Mouse (Mus musculus) left cerebral cortex, postnatal 25 days (tissue): ENCODE data around the gene Elmo3. TPM values are rescaled to one million over a fixed set of nuclear protein-coding genes. Genes with fewer than 3 reads are reported as not detected.
A peak's percentile ranks its signal among the peaks of the same experiment; 100 is the strongest.

ENCODE experiments used
- DNase-seq, 2 experiments: peaks; one replicate each; pipeline ENCODE4 v3.0.0; 2022; ENCODE audit warnings: low spot score in 2 of 2, mixed read lengths in 1 of 2
- intact Hi-C: fragments of 180-260 bp; cut with DNase I; formaldehyde crosslinking; loops from one replicate; pipeline ENCODE4 v1.15.1; 2025
- microRNA-seq, 2 experiments: library from miRNA; unstranded; fragments of <30 nt; microRNA quantifications; one replicate each; pipeline ENCODE4 v1.2.0; 2022
- total RNA-seq, 2 experiments: library from RNA; stranded (reverse); gene quantifications; 2 replicates each; pipeline ENCODE4 v1.2.3; 2021

The Elmo3 gene
- total RNA-seq, 2 experiments from 2014 or later = 0.62 to 1.8 TPM

- DNase-seq = peak; percentile 83 to 95
- intact Hi-C loops = loop anchor here (2.0 kb wide), 1 partner anchor 21 kb away; the partner anchor contains the start of genes Lrrc29 and Tmem208
These were observed 42.2 kb downstream of the Elmo3 start, which contains the start of gene Fhod1 for GRCm38 (mm10) chr8:105347428-105348221. Fhod1 (minus strand) TSS chr8:105347953.

- DNase-seq = peak; percentile 56 to 69
- intact Hi-C loops = loop anchor here (2.0 kb wide), 1 partner anchor 22 kb away; the partner anchor contains the start of genes Lrrc29 and Tmem208
These were observed 43.2 kb downstream of the Elmo3 start, which contains the start of gene Slc9a5 for GRCm38 (mm10) chr8:105348450-105349095. Slc9a5 (plus strand) TSS chr8:105348843.

GRCm38 (mm10) chr8:105349096-105349771 lies 43.8 kb downstream of the Elmo3 start:
- DNase-seq = peak; percentile 25 to 35
- intact Hi-C loops = loop anchor here (2.0 kb wide), 1 partner anchor 22 kb away; the partner anchor contains the start of genes Lrrc29 and Tmem208

GRCm38 (mm10) chr8:105350186-105350585 lies 44.8 kb downstream of the Elmo3 start:
- intact Hi-C loops = loop anchor here (10.0 kb wide), 1 partner anchor 125 kb away; the partner anchor contains the start of gene Tppp3
- peak; percentile 42 to 55 for DNase-seq

GRCm38 (mm10) chr8:105353583-105354135 lies 48.3 kb downstream of the Elmo3 start:
- intact Hi-C loops = loop anchor here (10.0 kb wide), 1 partner anchor 121 kb away; the partner anchor contains the start of gene Tppp3
- no peak for DNase-seq

GRCm38 (mm10) chr8:105354549-105354948 lies 49.1 kb downstream of the Elmo3 start:
- intact Hi-C loops = loop anchor here (10.0 kb wide), 1 partner anchor 120 kb away; the partner anchor contains the start of gene Tppp3
- no peak for DNase-seq

- DNase-seq = no peak
- intact Hi-C loops = loop anchor here (10.0 kb wide), 1 partner anchor 119 kb away; the partner anchor contains the start of gene Tppp3
These were observed 50.0 kb downstream of the Elmo3 start for GRCm38 (mm10) chr8:105355179-105356024.

- intact Hi-C loops = loop anchor here (10.0 kb wide), 1 partner anchor 118 kb away; the partner anchor contains the start of gene Tppp3
- DNase-seq = no peak
These were observed 51.3 kb downstream of the Elmo3 start for GRCm38 (mm10) chr8:105356681-105357080.

GRCm38 (mm10) chr8:105359208-105359607 lies 53.8 kb downstream of the Elmo3 start:
- DNase-seq = no peak
- intact Hi-C loops = loop anchor here (10.0 kb wide), 1 partner anchor 116 kb away; the partner anchor contains the start of gene Tppp3

GRCm38 (mm10) chr8:105359646-105360045 lies 54.2 kb downstream of the Elmo3 start:
- no peak for DNase-seq
- intact Hi-C loops = loop anchor here (10.0 kb wide), 1 partner anchor 115 kb away; the partner anchor contains the start of gene Tppp3

Small RNA genes within 50 kb of the gene (microRNA-seq; reads per million reads assigned to microRNA genes)
- 0 reads per million in 2 experiments for gene Gm27320
- 10,029 to 10,698 reads per million in 2 experiments for gene Mir328

Other genes with a start within 250 kb of the Elmo3 start
- gene Ces3b, start 221.8 kb upstream of the Elmo3 start, total RNA-seq = not detected
- gene Ces4a, start 173.8 kb upstream of the Elmo3 start, total RNA-seq = not detected
- 10 to 100 TPM; 20.3 to 22.1 TPM for gene Cbfb, start 134.9 kb upstream of the Elmo3 start, total RNA-seq
- gene D230025D16Rik, start 80.5 kb upstream of the Elmo3 start, total RNA-seq = 10 to 100 TPM; 37.6 to 38.1 TPM
- gene B3gnt9, start 50.4 kb upstream of the Elmo3 start, total RNA-seq = 1 to 10 TPM; 2.1 to 2.4 TPM
- 1 to 10 TPM; 5.5 to 5.7 TPM for gene Tradd, start 41.0 kb upstream of the Elmo3 start, total RNA-seq
- gene Fbxl8, start 41.0 kb upstream of the Elmo3 start, total RNA-seq = under 1 TPM; 0.57 to 0.85 TPM
- gene Hsf4, start 35.8 kb upstream of the Elmo3 start, total RNA-seq = 1 to 10 TPM; 6.9 to 7.9 TPM
- 1 to 10 TPM; 7.7 TPM for gene Nol3, start 29.5 kb upstream of the Elmo3 start, total RNA-seq
- gene 4931428F04Rik, start 15.7 kb upstream of the Elmo3 start, total RNA-seq = 10 to 100 TPM; 25.4 to 29.1 TPM
- gene Exoc3l, start 9.5 kb upstream of the Elmo3 start, total RNA-seq = 1 to 10 TPM; 1.4 to 1.8 TPM
- gene E2f4, start 7.9 kb upstream of the Elmo3 start, total RNA-seq = 10 to 100 TPM; 32.9 to 35.1 TPM
- gene Lrrc29, start 20.7 kb downstream of the Elmo3 start, total RNA-seq = 1 to 10 TPM; 5.1 to 5.2 TPM
- gene Tmem208, start 20.8 kb downstream of the Elmo3 start, total RNA-seq = 10 to 100 TPM; 39.8 to 41.7 TPM
- 1 to 10 TPM; 2.5 to 3.2 TPM for gene Fhod1, start 42.4 kb downstream of the Elmo3 start, total RNA-seq
- 10 to 100 TPM; 39.1 to 42.6 TPM for gene Slc9a5, start 43.2 kb downstream of the Elmo3 start, total RNA-seq
- 1 to 10 TPM; 3.1 to 4.6 TPM for gene Plekhg4, start 67.7 kb downstream of the Elmo3 start, total RNA-seq
- gene Kctd19, start 107.9 kb downstream of the Elmo3 start, total RNA-seq = not detected
- gene Lrrc36, start 108.0 kb downstream of the Elmo3 start, total RNA-seq = under 1 TPM; 0.28 to 0.41 TPM
- gene Tppp3, start 165.9 kb downstream of the Elmo3 start, total RNA-seq = 10 to 100 TPM; 30.1 to 37.5 TPM
- gene Zdhhc1, start 191.3 kb downstream of the Elmo3 start, total RNA-seq = 10 to 100 TPM; 34.9 to 35.6 TPM
- not detected for gene Hsd11b2, start 213.2 kb downstream of the Elmo3 start, total RNA-seq